Mouse (Mus musculus) regulatory T cell (primary cell): Measurements from ENCODE around the gene Sprr2f.

Experiments
- in situ Hi-C: fragments of 300-600 bp; cut with MboI, MseI; formaldehyde crosslinking; loops from one replicate; pipeline ENCODE4 v1.15.1; 2025; ENCODE audit warnings: high pct_unique_total_duplicates

Sprr2f gene

DNA sequence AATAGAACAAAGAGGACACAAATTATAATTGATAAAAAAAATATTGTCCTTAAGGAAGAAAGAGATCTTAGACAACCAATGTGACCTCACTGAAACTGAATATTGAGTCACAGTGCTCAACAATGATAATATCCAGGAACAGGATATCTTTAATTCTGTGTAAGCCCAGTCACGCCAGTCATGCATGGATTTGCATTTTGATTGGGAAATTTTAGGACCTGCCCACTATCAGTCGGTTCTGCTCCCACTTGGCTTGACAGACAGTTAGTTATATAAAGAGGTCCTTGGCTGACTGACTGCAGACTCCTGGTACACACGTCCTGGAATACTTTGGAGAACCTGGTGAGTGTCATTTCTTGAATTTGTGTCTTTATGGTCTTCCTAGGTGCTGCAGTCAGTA, at the start of gene Sprr2f:
TSS of gene Sprr2f (plus strand) at position 301 of the 400 bp plus-strand sequence.
- in situ Hi-C loops: no loop called here

DNA sequence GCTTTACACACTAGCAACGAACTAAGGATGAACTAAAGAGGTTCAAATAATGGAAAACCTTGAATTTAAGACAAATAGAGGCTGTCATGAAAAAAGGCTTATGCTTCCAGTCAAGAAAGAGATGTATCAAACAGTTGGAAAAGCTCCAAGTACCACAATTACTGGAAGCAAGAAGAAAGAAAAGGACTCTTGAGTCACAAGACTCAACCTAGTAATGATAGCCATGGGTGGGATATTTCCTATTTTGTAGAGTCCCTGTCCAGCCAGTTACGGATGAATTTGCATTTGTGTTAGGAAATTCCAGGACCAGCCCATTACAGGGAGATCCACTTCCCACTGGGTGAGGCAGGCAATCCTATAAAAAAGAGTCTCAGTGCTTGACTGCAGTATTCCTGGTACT, 48.7 kb upstream of the Sprr2f start, which contains the start of gene Sprr2b:
TSS of gene Sprr2b (plus strand) at position 301 of the 400 bp plus-strand sequence.
- in situ Hi-C loops: no loop called here

DNA sequence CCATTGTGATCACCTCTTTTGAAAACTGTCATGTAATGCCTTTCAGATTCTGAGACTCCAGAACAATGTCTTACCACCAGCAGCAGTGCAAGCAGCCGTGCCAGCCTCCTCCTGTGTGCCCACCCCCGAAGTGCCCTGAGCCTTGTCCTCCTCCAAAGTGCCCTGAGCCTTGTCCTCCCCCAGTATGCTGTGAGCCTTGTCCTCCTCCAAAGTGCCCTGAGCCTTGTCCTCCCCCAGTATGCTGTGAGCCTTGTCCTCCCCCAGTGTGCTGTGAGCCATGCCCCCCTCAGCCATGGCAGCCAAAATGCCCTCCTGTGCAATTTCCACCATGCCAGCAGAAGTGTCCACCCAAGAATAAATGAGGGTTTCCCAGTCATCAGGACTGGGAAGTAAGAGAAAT, 47.6 kb upstream of the Sprr2f start:
- in situ Hi-C loops: no loop called here

- in situ Hi-C loops: no loop called here
These were observed 28.7 kb upstream of the Sprr2f start for GRCm38 (mm10) chr3:92336278-92336677.

GRCm38 (mm10) chr3:92338840-92339239, 26.1 kb upstream of the Sprr2f start, which contains the start of gene Sprr2d:
TSS of gene Sprr2d (plus strand) at chr3:92339140.
- in situ Hi-C loops: no loop called here

- in situ Hi-C loops: no loop called here
These were observed 13.1 kb upstream of the Sprr2f start, which contains the start of gene Sprr2e for GRCm38 (mm10) chr3:92351843-92352242. TSS of gene Sprr2e (plus strand) at chr3:92352143.

GRCm38 (mm10) chr3:92361619-92362018, 3.4 kb upstream of the Sprr2f start:
- in situ Hi-C loops: no loop called here

- in situ Hi-C loops: no loop called here
These were observed 8.6 kb downstream of the Sprr2f start for GRCm38 (mm10) chr3:92373613-92374012.

DNA sequence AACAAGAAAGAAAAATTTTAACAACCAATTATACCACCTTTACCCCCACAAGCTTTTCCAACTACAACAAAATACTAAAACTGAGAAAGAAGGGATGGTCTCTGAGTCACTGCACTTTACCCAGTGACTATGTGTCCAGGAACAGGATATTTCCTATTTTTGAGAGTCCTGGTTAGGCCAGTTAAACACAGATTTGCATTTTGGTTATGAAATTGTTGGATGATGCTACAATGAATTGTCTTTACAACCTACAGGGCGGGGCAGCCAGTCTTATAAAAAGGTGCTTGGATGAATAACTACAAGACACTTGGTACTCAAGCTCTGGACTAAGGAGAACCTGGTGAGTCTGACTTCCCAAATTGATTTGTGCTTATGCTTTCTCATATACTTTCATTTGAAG, 20.4 kb downstream of the Sprr2f start, which contains the start of gene Sprr2h:
TSS of gene Sprr2h (plus strand) at position 301 of the 400 bp plus-strand sequence.
- in situ Hi-C loops: no loop called here

DNA sequence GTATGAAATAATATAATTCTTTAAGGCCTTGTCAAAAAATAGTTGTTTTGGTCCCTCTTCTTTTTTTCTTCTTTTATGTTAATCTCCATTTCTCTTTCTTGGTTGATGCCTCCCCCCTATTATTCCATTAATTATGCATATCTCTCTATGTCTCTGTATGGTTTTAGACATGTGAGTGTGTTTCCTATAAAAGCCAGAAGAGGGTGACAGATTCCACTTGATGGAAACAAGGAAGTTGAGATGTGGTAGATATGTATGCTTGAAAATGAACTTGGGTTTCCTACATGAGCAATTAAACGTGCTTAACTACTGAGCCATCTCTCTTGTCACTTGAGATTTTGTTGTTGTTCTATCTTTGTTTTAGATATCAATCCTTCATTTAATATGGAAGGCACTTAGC, 29.3 kb downstream of the Sprr2f start:
- in situ Hi-C loops: no loop called here

- in situ Hi-C loops: no loop called here
These were observed 42.7 kb downstream of the Sprr2f start, which contains the start of gene Sprr2i for GRCm38 (mm10) chr3:92407691-92408090. TSS of gene Sprr2i (plus strand) at chr3:92407991.
